Mouse (Mus musculus) thymus, postnatal 25 days (tissue): ENCODE results near the gene Prr14.
"Not testable (repeated sequence)": the region's sequence is repeated elsewhere in the genome, so short reads cannot be mapped to it uniquely, and the experiment has no call there.

Experiments
- DNase-seq: peaks from one replicate; pipeline ENCODE4 v3.0.0; 2022

Gene Prr14

DNA sequence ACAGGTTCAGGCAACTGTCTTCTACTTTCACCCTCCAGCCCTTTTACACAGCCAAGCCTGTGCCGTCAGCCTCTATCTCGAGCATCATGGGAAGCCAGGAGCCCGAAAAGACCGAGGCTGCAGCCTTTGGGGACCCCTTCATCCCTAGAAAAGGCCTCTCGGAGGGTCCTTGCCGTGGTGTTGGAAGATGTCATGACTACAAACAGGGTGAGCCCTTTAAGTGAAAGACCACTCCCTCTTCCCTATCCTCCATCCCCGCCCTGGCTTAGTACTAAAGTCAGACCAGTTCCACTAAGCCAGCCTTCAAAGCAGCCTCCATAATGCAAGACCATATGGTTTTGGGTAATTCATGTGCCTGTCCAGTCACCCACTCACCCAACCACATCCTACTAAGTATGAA is 12.6 kb downstream of the Prr14 start:
- no peak for DNase-seq

DNA sequence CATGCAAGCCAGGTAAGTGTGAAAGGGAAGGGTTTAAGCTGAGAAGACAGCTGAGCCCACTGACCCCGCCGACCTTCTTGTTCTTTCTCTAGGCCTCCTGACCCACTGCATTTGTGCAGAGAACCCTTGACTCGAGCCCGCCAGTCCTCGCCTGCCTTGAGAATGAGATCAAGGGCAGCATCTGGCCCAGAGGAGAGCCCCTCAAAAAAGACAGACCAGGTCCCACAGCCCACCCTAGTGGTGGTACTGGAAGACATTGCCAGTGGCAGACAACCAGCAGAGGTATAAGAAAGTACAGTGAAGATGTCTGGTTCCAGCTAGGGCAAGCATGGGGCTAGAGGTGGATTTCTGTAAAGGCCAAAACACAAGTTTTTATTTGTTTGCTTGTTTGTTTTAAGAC is 14.3 kb downstream of the Prr14 start:
- peak; percentile 59 for DNase-seq

DNA sequence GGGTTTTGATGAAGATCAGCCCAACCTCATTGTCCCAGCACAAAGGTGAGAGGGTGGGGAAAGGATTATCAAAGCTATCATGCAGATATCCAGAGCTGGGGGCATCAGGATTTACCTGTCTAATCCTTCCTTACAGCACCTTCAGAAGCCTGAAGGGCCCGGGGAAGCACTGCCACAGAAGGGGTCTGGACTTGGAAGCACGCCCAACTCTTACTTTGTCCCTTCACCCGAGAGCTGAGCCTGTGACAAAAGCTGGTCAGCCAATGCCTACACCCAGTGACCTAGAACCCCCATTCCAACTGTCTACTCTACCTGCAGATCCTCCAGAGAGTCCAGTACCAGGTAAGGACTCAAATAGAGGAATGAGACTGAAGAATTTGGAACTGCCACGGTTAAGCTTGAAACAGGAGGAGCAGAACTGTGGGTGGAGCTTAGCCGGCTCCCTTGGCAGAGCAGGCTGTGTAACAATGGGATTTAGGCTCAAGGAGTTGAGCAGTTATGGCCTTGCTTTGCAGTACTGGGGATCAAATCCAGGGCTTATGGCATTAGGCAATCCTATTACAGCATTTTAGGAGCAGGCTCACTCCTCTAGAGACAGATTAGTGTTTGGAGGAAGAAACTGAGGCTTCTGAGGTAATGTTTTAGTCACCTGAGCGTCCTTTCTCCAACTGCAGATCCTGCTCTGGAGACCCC is 15.1 kb downstream of the Prr14 start:
- DNase-seq: no peak

DNA sequence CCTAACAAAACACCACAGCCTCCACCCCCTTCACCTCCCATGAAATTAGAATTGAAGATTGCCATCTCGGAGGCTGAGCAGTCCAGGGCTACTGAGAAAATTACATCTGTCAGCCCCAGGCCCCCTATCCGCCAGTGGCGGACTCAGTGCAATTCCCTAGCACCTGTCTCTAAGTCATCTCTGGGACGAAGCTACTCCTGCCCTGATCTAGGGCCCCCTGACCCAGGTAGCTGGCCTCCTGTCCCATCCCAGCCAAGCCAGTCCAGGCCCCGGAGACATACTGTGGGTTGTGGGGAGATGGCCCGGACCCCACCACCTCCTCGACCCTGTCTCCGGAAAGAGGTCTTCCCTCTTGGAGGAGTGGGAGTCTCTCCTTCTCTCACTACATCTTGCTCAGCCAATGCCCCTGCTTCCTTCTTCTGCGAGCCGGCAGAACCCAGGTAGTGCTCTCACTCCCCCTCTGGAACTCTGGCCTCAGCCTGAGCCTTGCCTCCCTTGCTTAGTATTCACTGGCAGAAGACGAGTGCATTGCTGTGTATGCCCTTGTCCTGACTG is 15.9 kb downstream of the Prr14 start:
- DNase-seq: no peak

DNA sequence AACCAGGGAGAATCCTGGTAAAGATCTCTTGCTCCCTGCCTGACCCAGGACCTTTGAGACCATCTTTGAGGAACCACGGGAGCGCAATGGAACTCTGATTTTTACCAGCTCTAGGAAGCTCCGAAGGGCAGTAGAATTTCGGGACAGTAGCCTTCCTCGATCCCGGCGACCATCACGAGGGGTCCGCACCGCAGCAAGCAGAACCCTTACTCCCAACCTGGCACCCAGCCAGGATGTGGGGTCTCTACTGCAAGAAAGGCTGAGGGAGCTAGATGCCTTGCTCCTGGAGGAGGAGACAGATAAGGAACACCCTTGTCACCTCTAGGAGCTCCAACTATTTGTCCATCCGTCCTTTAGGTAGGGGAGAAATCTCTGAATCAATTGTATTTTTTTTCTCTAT is 16.9 kb downstream of the Prr14 start:
- no peak for DNase-seq

DNA sequence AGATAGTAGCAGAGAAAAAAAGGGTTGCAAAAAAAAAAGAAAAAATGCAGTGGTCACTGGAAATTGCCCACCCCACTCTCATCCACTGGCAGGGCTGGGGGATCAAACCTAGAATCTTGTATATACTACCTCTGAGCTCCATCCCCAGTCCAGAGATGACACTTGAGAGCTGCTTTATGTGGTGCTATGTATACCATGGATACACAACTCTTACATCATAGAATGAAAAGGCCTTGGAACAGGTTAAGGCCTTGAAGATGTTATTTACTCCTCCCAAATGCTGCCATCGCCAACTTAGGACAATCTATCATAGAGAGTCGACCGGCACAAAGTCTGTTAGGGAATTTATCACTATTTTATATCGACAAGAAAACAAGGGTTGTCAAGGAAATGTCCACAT is 17.4 kb downstream of the Prr14 start:
- DNase-seq: no peak

DNA sequence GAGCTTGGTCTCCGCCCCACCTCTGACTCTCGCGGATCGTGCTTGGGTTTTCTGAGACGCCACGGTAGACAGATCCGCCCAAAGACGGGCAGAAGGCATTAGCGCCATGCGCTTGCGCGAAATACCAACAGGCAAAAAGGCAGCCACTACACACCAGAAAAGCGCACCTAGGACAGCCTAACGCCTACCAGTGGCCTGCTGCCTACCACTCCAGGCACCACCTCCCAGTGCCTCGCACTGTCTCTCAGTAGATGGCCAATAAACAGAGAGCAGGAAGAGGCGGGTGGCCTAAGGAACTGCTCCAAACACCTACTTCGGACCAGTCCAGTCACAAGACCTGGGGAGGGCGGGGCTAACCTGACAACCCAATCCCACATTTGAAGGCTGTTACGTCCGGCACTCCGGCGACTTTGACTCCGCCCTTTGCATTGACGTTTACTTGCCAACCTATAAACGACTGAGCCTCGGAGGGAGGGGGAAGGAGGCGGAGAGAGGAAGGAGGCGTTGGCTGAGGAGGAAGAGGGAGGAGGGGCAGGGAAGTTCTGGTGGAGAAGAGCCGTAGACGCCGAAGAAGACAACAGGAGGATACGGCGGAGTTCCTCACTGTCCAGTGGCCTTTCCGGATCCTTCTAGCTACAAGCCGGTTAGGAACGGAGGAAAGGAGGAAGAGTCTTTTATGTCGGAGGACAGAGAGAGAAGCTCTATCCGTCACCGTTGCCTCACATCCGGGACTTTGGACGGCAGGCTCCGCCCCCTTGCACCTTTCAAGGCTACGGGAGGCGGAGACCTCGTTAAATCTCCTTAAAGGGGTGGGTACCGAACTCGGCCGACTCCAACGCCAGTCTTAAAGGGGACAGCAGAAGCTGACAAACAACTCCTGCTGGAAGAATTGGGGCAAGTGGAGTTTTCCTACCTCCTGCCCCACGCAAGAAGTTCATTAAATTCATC is 18.6 kb downstream of the Prr14 start:
- peak; percentile 99 for DNase-seq

DNA sequence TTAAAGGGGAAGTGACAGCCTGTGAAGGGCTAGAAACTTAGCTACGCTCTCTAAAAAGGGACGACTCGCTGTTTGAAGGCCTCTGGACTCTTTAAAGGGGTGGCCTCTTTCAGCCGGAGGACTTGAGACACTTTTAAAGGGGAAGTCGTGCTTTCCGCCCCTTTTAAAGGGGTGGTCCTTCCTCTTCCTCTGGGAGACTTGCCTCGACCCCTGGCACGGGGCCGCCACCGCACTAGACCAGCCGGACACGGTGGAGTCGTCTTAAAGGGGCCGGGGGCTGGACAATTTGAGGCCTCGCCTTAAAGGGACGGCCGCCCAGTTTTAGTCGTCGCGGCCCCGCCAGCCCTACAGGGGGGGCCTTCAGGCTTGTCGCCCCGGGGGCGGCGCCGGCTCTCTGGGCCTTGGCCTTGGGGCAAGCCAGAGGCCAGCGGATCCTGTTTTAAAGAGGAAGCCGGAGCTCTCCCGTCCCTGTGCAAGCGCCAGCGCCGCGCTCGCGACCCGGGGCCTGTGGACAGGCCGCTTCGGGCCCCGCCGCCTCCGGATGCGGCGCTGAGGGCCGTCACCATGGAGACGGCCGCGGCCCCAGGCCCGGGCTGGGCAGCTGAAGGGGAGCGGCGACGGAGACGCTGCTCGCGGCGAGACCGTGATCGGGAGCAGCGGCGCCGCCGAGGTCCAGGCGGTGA is 19.4 kb downstream of the Prr14 start, which contains the start of gene Fbrs:
Fbrs (plus strand) TSS at position 565 of the 683 bp plus-strand sequence.
- no peak for DNase-seq

DNA sequence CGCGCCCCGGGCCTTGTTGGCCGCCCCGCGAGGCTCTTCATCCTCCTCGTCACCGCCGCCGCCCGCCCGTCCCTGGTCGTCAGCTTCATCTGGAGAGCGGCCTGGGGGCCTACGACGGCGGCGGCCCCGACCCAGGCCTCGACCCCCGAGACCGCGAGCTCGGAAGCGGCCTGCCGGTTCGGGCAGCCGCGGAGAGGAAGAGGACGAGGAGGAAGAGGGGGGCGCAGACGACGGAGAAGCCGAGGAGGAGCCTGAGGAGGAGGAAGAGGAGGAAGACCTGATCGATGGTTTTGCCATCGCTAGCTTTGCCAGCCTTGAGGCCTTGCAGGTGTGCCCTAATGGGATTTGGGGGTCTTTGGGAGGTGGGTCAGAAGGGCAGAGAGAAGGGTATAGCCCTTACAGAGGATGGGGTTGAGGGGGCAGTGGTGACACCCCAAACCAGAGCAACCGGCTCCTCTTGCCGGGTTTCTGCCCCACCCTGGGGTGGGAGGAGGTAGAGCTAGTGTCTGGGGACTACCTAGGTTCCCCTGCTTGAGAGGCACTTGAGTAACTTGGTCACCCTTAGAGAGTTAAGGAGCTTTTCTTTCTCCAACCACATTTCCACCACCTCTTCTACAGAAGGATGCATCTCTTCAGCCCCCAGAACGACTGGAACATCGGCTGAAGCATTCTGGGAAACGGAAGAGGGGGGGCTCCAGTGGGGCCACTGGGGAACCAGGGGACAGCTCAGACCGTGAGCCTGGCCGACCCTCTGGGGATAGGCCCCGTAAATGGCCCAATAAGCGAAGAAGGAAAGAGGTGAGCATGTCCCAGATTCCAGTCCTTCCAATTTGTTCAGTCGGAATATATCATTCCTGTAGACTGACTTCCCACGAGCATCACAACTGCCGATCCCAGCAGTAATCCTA is 20.2 kb downstream of the Prr14 start:
- DNase-seq: peak; percentile 58

DNA sequence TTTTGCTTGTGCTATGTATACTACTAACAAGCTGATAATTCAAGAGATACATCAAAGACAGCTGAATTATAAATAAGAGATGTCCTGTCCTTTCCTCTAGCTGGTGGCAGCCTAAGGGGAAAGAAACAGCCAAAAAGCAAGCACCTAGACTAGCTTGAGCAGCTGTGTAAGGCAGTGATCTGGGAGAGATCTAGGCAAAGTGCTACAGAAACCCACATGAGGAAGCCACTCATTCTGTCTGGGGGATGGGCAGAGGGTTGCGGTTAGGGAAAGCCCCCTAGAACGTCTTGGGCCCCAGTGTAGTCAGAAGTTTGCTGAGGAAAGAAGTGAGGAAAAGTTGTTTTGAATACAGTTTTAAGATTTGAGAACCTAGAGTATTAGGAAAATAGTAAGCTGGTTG is 20.9 kb downstream of the Prr14 start:
- DNase-seq: peak; percentile 81

DNA sequence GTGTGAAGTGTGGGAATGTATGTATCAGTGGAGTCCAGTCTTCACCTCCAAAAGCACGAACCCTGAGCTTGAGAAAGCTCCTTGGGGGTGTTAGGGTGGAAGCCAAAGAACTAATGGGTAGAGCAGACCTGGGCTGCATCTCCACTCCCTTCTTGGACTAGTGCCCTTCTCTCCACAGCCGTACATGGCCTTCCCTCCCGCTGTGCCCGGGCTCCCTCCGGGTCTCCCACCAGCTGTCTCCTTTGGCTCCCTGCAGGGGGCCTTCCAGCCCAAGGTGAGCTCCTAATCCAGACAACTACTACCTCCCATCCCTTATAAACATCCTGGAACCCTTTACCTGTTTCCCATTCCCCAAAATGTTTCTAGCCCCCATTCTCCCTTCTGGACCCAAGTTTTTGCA is 26.0 kb downstream of the Prr14 start:
- no peak for DNase-seq

DNA sequence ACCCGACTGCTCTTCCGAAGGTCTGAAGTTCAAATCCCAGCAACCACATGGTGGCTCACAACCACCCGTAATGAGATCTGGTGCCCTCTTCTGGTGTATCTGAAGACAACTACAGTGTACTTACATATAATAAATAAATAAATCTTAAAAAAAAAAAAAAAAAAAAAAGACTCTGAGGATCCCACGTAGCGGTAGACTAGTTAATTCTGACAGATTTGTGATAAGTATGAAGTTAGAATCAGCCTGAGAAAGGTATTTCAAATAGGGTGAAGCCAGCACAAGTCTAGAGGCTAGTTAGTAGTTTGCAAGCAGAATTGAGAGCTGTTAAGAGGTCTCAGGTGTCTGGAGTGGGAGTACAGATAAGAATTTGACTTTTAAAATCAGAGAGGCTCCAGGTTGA is 29.0 kb downstream of the Prr14 start:
- not testable (repeated sequence) for DNase-seq

DNA sequence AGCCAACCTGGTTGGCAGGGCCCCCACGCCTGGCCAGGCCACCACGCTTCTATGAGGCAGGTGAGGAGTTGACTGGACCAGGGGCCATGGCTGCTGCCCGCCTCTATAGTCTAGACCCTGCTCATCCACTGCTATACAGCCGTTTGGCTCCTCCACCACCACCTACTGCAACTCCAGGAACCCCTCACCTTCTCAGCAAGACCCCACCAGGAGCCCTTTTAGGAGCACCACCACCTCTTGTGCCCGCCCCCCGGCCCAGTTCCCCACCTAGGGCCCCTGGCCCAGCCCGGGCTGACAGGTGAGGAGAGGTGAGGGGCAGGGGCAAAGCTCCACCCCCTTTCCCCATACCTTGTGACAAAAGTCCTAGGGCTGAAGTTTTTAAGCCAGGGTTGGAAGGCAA is 30.6 kb downstream of the Prr14 start:
- DNase-seq: no peak

DNA sequence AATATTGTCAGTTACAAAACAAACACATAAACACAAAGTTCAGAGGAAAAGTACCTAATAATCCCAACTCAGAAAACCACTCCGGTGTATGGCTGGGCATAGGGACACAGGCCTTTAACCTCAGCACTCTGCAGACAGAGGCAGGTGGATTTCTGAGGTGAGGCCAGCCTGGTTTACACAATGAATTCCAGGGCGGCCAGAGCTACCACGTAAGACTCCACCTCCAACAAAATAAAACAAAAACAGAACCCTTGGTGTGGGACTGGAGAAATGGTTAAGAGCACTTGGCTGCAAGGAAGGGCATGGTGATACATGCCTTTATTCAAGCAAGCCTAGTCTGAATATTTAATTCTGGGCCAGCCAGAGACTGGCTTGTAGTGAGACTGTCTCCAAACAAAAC is 32.4 kb downstream of the Prr14 start:
- DNase-seq: no peak

DNA sequence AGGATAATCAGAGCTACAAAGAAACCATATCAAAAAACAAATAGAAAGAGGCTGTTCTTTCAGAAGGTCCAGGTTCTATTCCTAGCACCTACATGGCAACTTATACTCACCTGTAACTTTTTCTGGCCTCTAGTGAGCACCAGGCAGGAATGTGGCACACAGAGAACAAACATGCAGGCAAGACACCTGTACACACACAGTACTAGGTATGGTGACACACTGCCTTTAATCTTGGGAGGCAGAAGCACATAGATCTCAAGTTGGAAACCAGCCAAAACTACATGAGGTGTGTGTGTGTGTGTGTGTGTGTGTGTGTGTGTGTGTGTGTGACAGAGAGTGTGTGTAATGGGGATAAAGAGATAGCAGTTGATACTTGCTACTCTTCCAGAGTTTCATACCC is 35.2 kb downstream of the Prr14 start:
- DNase-seq: no peak

DNA sequence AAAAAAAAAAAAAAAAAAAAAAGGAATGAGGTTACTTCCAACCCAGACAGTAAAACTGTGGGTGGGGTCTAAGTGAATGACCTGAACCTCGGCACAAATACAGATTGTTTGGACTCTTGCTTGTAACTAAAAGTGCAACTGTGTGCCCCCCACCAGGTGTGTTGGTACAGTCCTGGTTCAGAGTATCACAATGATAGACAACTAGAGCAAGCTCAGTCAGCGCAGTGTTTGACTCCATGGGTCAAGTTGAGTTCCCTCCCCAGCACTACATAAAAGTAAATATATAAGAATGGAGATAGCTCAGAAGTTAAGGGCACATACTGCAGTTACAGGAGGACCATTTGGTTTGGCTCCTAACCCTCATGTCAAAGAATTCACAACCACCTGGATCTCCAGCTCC is 38.0 kb downstream of the Prr14 start:
- DNase-seq: no peak

DNA sequence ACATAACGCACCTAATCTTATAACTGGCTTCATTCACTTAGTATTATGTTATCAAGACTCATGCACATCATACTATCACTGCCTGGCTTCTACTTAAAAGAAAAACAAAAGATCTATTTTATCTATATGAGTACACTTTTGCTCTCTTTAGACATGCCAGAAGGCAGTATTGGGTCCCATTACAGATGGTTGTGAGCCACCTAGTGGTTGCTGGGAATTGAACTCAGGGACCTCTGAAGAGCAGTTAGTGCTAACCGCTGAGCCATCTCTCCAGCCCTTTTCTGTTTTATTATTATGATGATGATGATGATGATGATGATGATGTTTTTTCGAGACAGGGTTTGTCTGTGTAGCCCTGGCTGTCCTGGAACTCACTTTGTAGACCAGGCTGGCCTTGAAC is 39.0 kb downstream of the Prr14 start:
- DNase-seq: peak; percentile 73

DNA sequence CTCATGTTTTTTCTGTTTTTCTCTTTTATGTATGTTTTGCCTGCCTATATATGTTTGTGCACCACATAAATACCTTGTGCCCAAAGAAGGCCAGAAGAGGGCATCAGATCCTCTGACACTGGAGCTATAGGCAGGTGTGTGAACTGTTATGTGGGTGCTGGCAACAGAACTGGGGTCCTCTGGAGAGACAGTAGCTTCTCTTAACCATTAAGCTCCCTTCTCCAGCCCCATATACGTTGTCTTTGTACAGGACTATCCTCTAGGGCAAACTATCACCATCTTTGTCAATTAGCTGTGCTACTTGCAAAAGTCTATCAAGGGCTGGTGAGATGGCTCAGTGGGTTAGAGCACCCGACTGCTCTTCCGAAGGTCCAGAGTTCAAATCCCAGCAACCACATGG is 48.9 kb downstream of the Prr14 start:
- no peak for DNase-seq

DNA sequence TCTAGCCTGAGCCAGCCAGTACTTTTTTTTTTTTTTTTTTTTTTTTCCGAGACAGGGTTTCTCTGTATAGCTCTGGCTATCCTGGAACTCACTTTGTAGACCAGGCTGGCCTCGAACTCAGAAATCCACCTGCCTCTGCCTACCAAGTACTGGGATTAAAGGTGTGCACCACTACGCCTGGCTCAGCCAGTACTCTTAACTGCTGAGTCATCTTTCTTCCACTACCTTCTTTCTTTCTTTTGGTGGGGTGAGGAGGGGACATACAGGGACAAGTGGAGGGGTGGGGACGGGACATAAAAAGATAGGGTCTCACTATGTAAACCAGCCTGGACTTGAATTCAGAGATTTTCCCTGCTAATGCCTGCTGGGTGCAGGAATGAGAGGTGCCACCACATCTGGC is 50.4 kb downstream of the Prr14 start:
- DNase-seq: not testable (repeated sequence)

DNA sequence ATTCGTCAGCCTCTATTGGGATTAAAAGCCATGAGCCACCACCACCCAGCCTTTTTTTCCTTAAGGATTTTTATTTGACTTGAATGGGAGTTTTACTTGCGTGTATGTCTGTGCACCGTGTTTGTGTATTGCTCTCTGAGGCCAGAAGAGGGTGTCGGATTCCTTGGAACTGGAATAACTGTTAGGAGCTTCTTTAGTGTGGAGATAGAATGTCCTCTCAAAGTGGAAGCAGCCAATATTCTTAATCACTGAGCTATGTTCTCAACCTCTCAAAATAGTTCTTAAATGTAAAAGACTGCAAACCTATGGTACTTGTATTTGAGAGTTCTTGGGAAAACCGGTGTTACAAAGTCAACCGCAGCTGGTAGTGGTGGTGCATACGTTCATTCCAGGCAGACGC is 51.8 kb downstream of the Prr14 start:
- no peak for DNase-seq

DNA sequence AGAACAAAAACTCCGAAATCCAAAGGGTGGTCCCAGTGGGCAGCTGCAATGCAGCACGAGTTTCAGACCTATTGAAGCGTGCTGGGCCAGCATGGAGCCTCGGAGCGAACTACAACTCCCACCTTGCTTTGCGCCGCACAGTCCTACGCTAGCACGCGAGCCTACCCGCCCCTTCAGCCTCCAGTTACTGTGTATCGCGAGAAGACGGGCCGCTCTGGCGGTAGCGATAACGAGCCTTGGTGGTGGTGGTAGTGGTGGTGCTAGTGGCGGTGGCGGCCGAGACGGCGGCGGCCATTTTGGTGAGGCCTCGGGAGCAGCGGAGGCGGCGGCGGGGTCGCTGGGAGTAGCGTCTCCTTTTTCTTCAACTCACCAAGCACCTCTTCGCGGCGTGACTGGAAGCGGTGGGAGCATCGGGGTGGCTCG is 52.4 kb downstream of the Prr14 start, which contains the start of gene Srcap:
Srcap (plus strand) TSS at position 176 of the 423 bp plus-strand sequence.
- DNase-seq: peak; percentile 94
